Mouse (Mus musculus) forebrain, embryonic 11.5 days (tissue): ENCODE results near the gene Gm20388. TPM values are rescaled to one million over a fixed set of nuclear protein-coding genes. Genes with fewer than 3 reads are reported as not detected.
A peak's percentile ranks its signal among the peaks of the same experiment; 100 is the strongest.

Experiments used
- ATAC-seq: fragments of 200-750 bp; cut with Nextera tagmentation; replicated peaks from 2 replicates; pipeline ENCODE4 v1.8.0; 2017; ENCODE audit warnings: moderate TSS enrichment; ENCODE audit not compliant: low FRiP score
- DNase-seq: peaks from one replicate; pipeline ENCODE4 v3.0.0-alpha.2; 2017; ENCODE audit warnings: low spot score
- H3K27ac ChIP-seq: fragments of 300-500 bp; sonication (generic); 2 replicates; pipeline ENCODE4 v1.5.1; 2014; ENCODE audit warnings: low read depth, low read length
- H3K27me3 ChIP-seq: fragments of 300-500 bp; sonication (generic); 2 replicates; pipeline ENCODE4 v1.6.1; 2014; ENCODE audit warnings: mild to moderate bottlenecking, low read length, mixed read lengths; ENCODE audit not compliant: control insufficient read depth, insufficient read depth
- H3K36me3 ChIP-seq: fragments of 300-500 bp; sonication (generic); 2 replicates; pipeline ENCODE4 v1.6.1; 2014; ENCODE audit warnings: mild to moderate bottlenecking, low read length, moderate library complexity, mixed read lengths; ENCODE audit not compliant: control insufficient read depth, insufficient read depth
- H3K4me1 ChIP-seq: fragments of 300-500 bp; sonication (generic); replicated peaks from 2 replicates; pipeline ENCODE4 v1.6.1; 2014; ENCODE audit warnings: low read length, mixed read lengths; ENCODE audit not compliant: control insufficient read depth, insufficient read depth
- H3K4me2 ChIP-seq: fragments of 300-500 bp; sonication (generic); 2 replicates; pipeline ENCODE4 v1.6.1; 2014; ENCODE audit warnings: low read depth, mild to moderate bottlenecking, low read length, moderate library complexity, mixed read lengths; ENCODE audit not compliant: severe bottlenecking
- H3K4me3 ChIP-seq: fragments of 300-500 bp; sonication (generic); 2 replicates; pipeline ENCODE4 v1.5.1; 2014; ENCODE audit warnings: low read depth, low read length
- H3K9ac ChIP-seq: fragments of 300-500 bp; sonication (generic); 2 replicates; pipeline ENCODE4 v1.6.1; 2014; ENCODE audit warnings: low read length
- H3K9me3 ChIP-seq: fragments of 300-500 bp; sonication (generic); 2 replicates; pipeline ENCODE4 v1.6.1; 2016; ENCODE audit warnings: low read length, mixed read lengths; ENCODE audit not compliant: control insufficient read depth
- WGBS: fragments of 180-500 bp; shearing (Covaris S2); extraction: QIAGEN DNeasy Blood & Tissue Kit; methylation state at CpG from one replicate; pipeline ENCODE4 v1.1.7; 2014; 5-methylcytosine and 5-hydroxymethylcytosine counted together
- polyA plus RNA-seq: library from polyadenylated mRNA; unstranded; fragments of >200 nt; fragmentation: Nextera tagmentation; extraction: Ambion mirVana; gene quantifications from 2 replicates; pipeline ENCODE4 v1.2.1, GENCODE M21; 2014

Gene Gm20388
- polyA plus RNA-seq, 1 experiment from 2014 or later, result not detected

DNA sequence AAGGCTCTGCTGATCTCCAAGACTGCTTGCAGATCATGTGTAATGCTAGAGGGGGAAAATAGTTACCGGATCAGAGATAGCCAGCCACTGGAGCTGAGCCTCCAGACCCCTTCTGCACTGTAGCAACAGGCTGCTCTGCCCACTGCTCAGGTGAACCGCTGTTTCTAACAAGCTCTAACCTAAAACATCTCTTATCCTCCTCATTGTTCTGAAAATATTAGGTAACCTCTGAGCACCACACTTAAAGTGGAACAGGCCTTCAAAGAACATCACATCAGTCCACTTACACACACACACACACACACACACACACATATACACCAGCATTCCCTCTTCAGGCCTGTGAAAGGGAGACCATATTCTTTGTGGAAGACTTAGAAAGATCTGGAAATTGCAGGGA, 1921.4 kb downstream of the Gm20388 start:
- H3K27ac ChIP-seq, result no peak overlapping the region
- 74% methylated on average over 2 of the region's 2 CpGs for WGBS
- H3K9me3 ChIP-seq, result no peaks in the 10 kb centered on the region
- no peaks in the 10 kb centered on the region for H3K36me3 ChIP-seq
- H3K27me3 ChIP-seq, result no peaks in the 10 kb centered on the region
- no peak overlapping the region for H3K9ac ChIP-seq
- no peak overlapping the region for H3K4me2 ChIP-seq
- peaks cover 5% of the 10 kb centered on the region; the same call in 1 of the 2 replicates for H3K4me1 ChIP-seq
- H3K4me3 ChIP-seq, result no peak overlapping the region
- ATAC-seq (no peak), DNase-seq (no peak)

DNA sequence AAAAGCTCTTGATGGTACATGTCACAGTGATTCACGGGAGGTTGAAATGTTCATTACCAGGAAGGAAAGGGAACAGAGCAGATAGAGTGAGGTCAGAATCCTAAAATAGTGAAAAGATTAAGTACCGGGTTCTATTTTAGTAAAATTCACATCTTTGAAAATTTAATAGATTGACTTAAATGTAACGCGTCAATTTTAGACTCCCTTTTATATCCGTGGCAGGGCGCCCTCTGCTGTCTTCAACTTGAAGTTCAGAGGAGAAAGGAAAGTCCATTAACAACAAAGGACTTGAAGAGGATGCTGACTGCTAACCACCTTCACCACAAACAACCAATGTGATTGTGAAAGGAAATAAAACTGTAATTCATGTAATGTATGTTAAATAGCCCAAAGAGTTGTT, 1921.9 kb downstream of the Gm20388 start:
- H3K4me2 ChIP-seq, result no peak overlapping the region
- H3K27me3 ChIP-seq, result no peaks in the 10 kb centered on the region
- H3K4me1 ChIP-seq, result peaks cover 5% of the 10 kb centered on the region; the same call in 1 of the 2 replicates
- no peak overlapping the region for H3K9ac ChIP-seq
- H3K4me3 ChIP-seq, result no peak overlapping the region
- 18% methylated on average over 6 of the region's 6 CpGs for WGBS
- DNase-seq (peak; percentile 74), ATAC-seq (no peak)
- no peaks in the 10 kb centered on the region for H3K9me3 ChIP-seq
- H3K27ac ChIP-seq, result no peak overlapping the region
- H3K36me3 ChIP-seq, result no peaks in the 10 kb centered on the region

DNA sequence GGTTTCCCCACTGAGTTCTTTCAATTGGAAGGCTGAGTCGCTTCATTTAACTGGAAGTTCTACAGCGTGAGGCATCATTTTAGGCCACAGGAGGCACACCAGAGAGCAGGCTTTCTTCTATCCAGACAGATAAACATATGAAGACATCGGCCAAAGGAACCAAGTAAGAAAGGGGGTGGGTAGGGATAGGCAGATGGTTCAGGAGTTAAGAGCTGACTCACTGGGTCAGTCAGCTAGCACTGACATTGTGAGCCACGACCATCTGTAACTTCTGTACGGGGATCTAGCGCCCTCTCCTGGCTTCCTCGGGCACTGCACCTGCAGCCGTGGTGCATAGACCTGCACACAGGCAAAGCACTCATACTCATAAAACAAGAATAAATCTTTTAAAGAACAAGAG, 1930.6 kb downstream of the Gm20388 start:
- H3K27ac ChIP-seq, result no peak overlapping the region
- no peak overlapping the region for H3K9ac ChIP-seq
- H3K4me1 ChIP-seq, result no peaks in the 10 kb centered on the region
- DNase-seq, result peak; percentile 80
- H3K27me3 ChIP-seq, result no peaks in the 10 kb centered on the region
- no peaks in the 10 kb centered on the region for H3K9me3 ChIP-seq
- no peak overlapping the region for H3K4me3 ChIP-seq
- no peak overlapping the region for H3K4me2 ChIP-seq
- no peak for ATAC-seq
- 50% methylated on average over 8 of the region's 8 CpGs for WGBS
- H3K36me3 ChIP-seq, result peaks cover 2% of the 10 kb centered on the region; the same call in 1 of the 2 replicates

DNA sequence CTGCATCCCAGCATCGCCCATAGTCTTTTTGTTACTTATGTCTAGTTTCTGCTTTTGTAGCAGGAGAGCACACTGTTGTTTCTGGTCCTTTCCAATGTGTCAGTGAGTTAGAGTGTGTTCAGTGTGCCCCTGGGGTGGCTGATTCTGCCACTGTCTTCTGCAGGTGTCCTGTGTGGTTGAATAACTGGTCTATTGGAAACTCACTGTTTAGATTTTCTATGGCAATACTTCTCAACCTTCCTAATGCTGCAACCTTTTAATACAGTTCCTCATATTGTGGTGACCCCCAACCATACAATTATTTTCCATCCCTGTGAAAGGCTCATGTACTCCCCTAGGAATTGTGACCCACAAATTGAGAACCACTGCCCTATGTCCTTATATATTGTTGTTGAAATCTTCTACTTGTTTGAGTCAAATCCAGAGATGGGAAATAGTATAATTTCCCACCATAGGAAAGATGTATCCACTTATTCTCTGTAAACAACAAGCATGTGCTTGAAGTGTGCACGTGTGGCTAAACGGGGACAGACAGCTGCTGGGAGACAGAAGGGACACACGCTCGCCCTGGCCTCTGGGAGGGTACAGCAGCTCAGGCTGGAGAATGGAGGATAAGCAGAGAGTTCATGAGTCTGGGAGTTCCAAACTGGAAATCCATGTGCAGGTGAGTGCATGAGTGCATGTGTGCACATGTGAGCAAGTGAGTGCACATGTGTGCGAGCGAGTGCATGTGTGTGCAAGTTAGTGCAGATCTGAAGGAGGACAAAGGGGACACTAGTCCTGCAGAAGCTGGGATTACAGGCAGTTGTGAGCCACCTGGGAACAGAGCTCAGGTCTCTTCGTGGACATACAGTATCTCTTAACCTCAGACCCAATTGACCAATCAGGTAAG, 1931.7 kb downstream of the Gm20388 start:
- no peak for ATAC-seq
- Histone ChIP-seq H3K27ac (no peak overlapping the region), H3K36me3 (peaks cover 2% of the 10 kb centered on the region; the same call in 1 of the 2 replicates), H3K4me2 (no peak overlapping the region), H3K4me3 (no peak overlapping the region), H3K4me1 (no peaks in the 10 kb centered on the region), H3K9me3 (no peaks in the 10 kb centered on the region), H3K9ac (no peak overlapping the region), H3K27me3 (no peaks in the 10 kb centered on the region)
- 92% methylated on average over 8 of the region's 8 CpGs for WGBS
- DNase-seq, result no peak

DNA sequence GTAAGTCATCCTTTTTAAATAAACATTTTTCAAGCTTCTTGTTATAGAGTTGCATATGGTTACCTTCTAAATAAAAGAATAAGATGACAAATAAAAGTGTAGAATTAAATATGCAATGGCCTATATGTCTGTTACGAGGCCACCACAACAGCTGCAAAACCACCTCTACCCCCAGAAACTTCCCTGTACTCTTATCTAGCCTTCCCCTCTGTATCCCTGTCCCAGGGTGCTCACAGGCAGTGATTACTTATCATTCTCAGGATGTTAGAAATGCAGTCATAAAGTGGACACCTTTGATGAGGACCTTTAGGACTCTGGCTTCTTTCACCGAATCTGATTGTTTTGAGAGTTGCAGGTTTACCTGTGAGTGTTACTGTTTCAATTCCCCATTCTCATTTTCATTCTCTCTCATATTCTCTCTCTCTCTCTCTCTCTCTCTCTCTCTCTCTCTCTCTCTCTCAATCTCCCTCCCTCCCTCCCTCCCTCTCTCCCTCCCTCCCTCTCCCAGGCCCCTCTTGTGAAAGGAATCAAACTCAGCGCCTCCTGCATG, 1932.6 kb downstream of the Gm20388 start:
- H3K27ac ChIP-seq, result no peak overlapping the region
- WGBS, result 88% methylated on average over 3 of the region's 3 CpGs
- no peak for DNase-seq
- H3K4me3 ChIP-seq, result no peak overlapping the region
- no peak overlapping the region for H3K4me2 ChIP-seq
- H3K36me3 ChIP-seq, result peaks cover 2% of the 10 kb centered on the region; the same call in 1 of the 2 replicates
- no peak for ATAC-seq
- H3K9me3 ChIP-seq, result no peaks in the 10 kb centered on the region
- no peaks in the 10 kb centered on the region for H3K4me1 ChIP-seq
- H3K27me3 ChIP-seq, result no peaks in the 10 kb centered on the region
- H3K9ac ChIP-seq, result no peak overlapping the region

DNA sequence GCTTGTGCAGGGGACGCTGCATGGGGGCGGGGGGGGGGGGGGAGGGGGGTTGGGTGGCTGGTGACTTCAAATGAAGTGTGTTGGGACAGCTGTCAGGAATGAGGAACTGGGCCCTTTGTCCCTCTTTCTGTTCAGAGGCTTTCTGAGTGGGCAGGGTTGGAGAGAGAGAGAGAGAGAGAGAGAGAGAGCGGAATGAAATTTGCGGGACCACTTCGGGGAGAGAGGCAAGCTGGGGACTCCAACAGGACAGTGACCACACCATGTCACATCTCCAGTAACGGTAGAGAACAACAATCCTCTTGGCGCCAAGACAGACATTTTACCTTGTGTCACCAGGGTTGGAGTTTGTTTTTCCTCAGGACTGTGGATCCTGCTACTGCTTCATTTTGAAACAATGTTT, 1934.1 kb downstream of the Gm20388 start:
- Histone ChIP-seq H3K4me2 (no peak overlapping the region), H3K36me3 (peaks cover 2% of the 10 kb centered on the region; the same call in 1 of the 2 replicates), H3K4me1 (no peaks in the 10 kb centered on the region), H3K27ac (no peak overlapping the region), H3K9me3 (no peaks in the 10 kb centered on the region), H3K9ac (no peak overlapping the region), H3K4me3 (no peak overlapping the region), H3K27me3 (no peaks in the 10 kb centered on the region)
- ATAC-seq (no peak), DNase-seq (no peak)
- WGBS, result 71% methylated on average over 6 of the region's 7 CpGs

DNA sequence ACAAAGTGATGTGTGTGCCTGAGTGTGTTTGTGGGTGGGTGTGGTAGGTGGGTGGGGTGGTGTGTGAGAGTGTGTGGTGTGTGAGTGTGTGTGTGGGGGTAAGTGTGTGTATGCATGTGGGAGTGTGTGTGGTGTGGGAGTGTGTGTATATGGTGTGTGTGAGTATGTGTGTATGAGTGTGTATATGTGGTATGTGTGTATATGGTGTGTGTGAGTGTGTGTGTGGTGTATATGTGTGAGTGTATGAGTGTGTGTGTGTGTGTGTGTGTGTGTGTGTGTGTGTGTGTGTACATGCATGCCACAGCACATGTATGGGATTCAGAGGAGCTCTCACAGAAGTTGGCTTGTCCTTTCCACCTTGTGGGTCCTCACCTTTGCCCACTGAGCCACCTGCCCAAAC, 1936.2 kb downstream of the Gm20388 start:
- Histone ChIP-seq H3K4me2 (no peak overlapping the region), H3K4me1 (peaks cover 6% of the 10 kb centered on the region), H3K27ac (no peak overlapping the region), H3K9me3 (no peaks in the 10 kb centered on the region), H3K4me3 (no peak overlapping the region), H3K36me3 (no peaks in the 10 kb centered on the region), H3K9ac (no peak overlapping the region), H3K27me3 (no peaks in the 10 kb centered on the region)
- DNase-seq, result no peak
- no peak for ATAC-seq

DNA sequence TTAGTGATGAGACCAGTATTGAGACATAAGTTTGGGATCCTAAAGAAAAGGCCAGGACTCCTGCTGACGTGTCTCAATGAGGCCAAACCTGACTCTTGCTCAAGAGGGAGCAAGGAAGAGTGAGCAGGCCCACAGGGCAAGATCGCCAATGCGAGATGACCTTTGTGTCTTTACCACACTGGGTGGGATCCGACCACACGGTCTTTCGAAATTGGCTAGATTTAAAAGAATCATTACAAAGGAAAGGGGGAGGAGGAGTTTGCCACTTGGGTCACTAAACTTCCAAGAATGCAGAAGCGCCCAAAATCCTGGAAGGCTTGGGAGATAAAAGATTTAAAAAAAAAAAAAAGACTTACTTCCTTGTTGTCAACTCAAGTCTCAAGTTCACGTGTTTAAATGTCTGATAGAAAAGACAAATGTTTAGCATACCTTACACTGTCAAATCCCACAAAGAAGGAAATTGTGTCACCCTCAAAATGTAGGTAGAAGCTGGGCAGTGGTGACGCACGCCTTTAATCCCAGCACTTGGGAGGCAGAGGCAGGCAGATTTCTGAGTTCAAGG, 1936.7 kb downstream of the Gm20388 start:
- no peak for DNase-seq
- Histone ChIP-seq H3K36me3 (no peaks in the 10 kb centered on the region), H3K4me1 (peaks cover 6% of the 10 kb centered on the region), H3K9me3 (no peaks in the 10 kb centered on the region), H3K4me2 (no peak overlapping the region), H3K9ac (no peak overlapping the region), H3K4me3 (no peak overlapping the region), H3K27me3 (no peaks in the 10 kb centered on the region), H3K27ac (no peak overlapping the region)
- 68% methylated on average over 10 of the region's 10 CpGs for WGBS
- no peak for ATAC-seq
